Mouse (Mus musculus) megakaryocyte, embryonic 14.5 days (primary cell): Measurements from ENCODE around the gene Tceanc.

Experiments used
- FLI1 ChIP-seq: IDR thresholded peaks from 2 replicates; pipeline ENCODE4 v1.6.1; 2012; ENCODE audit warnings: low read length, inconsistent platforms, mixed read lengths
- GATA1 ChIP-seq: IDR thresholded peaks from 3 replicates; pipeline ENCODE4 v1.6.1; 2012; ENCODE audit warnings: mixed read lengths, low read length, inconsistent platforms, borderline replicate concordance

DNA sequence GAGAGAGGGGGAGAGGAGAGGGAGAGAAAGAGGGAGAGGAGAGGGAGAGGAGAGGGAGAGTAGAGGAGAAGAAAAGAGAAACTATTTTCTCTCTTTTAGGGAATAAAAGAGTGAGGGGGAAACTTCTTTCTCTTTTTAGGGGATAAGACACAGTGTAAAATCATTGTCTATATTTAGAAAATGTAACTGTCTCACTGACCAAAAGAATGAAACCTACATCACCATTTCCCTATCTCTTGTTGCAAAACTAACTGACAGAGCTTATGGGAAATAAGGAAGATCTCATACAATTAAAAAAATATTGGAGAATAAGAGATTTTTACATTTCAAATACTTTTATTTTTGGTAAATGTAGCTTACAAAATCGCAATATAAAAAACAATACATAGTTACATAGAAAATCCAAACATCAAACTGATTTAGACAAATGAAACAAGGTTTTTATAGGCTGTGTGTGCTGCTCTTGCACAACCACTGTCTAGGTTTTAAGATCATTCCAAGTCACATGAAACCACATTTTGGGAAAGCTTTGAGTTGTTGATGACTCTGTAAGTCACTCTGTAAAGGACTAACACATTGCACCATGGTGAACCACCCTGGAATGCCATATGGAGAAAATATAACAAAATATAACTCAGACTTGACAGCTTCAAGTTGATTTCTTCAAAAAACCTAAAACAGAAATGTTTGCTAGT, 18.7 kb downstream of the Tceanc start:
- TF ChIP-seq GATA1 (no peak), FLI1 (no peak)
